In the genomic region with DNA sequence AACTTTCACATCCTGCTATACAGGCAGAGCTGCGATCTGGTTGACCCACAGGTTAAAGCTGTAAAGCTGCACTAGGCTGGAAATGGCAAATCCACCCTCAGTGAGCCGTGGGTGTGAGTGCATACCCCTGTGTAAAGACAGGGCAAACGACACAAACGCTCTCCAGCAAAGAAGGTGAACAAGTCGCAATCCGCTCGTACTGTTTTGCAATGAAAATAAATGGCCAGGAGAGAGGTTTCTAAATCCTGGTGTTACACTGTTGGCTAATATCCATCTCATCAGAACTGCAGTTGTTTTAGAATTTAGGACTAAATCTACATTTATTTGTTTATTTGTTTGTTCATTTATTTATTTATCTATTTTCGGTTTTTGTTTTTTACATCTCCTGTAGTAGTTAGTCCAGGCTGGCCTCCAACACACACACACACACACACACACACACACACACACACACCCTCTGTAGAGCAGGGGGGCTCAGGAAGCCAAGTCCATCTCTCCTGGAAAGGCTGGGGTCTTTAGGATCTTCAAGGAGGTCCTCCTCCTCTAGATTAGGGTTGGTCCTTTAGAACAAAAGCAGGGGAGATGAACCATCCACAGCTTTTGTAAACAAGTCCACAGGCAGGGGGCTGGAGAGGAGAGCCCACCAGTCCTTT, we compare ENCODE assay signal across 10 mouse cellular contexts. TPM values are rescaled to one million over a fixed set of nuclear protein-coding genes. Genes with fewer than 3 reads are reported as not detected.
A peak's percentile ranks its signal among the peaks of the same experiment; 100 is the strongest.
DNase-seq lines count a peak whose midpoint lies in the region; ATAC-seq and TF ChIP-seq lines count a peak whose summit lies in the region.
"Had no signal": no experiment of that assay in that cellular context is flagged by ENCODE, and none has a peak within 500 bp of the region (broad histone marks: within the 10 kb centered on the region; RNA-seq: fewer than 3 reads in every experiment).

No protein-coding gene starts in this region.

- TF ChIP-seq POLR2A in kidney, adult 2 months (IDR thresholded peaks at IDR 0.05; ENCODE audit: low read depth, low read length) = no peak

- no peaks in the 10 kb centered on the region for H3K27me3 ChIP-seq in kidney, embryonic 16.5 days (ENCODE audit: insufficient read depth, low read length)
- H3K27me3 ChIP-seq in kidney, adult 2 months (replicated peaks; ENCODE audit: control insufficient read depth, insufficient read depth, low read length) = no peaks in the 10 kb centered on the region
- peaks cover 32% of the 10 kb centered on the region for H3K27me3 ChIP-seq in embryonic facial prominence, embryonic 13.5 days
- H3K27me3 ChIP-seq in forebrain, postnatal 0 days (ENCODE audit: insufficient read depth, low read length) = no peaks in the 10 kb centered on the region
- H3K27me3 ChIP-seq in midbrain, embryonic 11.5 days (ENCODE audit: control insufficient read depth, insufficient read depth, low read length) = peaks cover 7% of the 10 kb centered on the region; the same call in 1 of the 2 replicates

- H3K9ac ChIP-seq in kidney, embryonic 16.5 days (replicated peaks; ENCODE audit: low read length) = no peak overlapping the region
- no peak overlapping the region for H3K9ac ChIP-seq in embryonic facial prominence, embryonic 13.5 days
- no peak overlapping the region for H3K9ac ChIP-seq in forebrain, postnatal 0 days
- H3K9ac ChIP-seq in midbrain, embryonic 11.5 days (ENCODE audit: low read length) = peak overlapping the region; percentile 12; the same call in 1 of the 2 replicates

- no peaks in the 10 kb centered on the region for H3K9me3 ChIP-seq in kidney, embryonic 16.5 days (ENCODE audit: low read length)
- no peaks in the 10 kb centered on the region for H3K9me3 ChIP-seq in embryonic facial prominence, embryonic 13.5 days
- H3K9me3 ChIP-seq in forebrain, postnatal 0 days (ENCODE audit: low read length) = no peaks in the 10 kb centered on the region
- no peaks in the 10 kb centered on the region for H3K9me3 ChIP-seq in midbrain, embryonic 11.5 days (ENCODE audit: control insufficient read depth, low read length)

- peak overlapping the region; percentile 44 for H3K4me2 ChIP-seq in kidney, embryonic 16.5 days (replicated peaks; ENCODE audit: low read depth, low read length)
- peak overlapping the region; percentile 60 for H3K4me2 ChIP-seq in embryonic facial prominence, embryonic 13.5 days
- H3K4me2 ChIP-seq in forebrain, postnatal 0 days (ENCODE audit: low read depth) = peak overlapping the region; percentile 45
- no peak overlapping the region for H3K4me2 ChIP-seq in midbrain, embryonic 11.5 days

- no peaks in the 10 kb centered on the region for H3K36me3 ChIP-seq in kidney, embryonic 16.5 days (ENCODE audit: insufficient read depth, low read length)
- H3K36me3 ChIP-seq in kidney, adult 2 months (ENCODE audit: control insufficient read depth, insufficient read depth, low read length) = no peaks in the 10 kb centered on the region
- H3K36me3 ChIP-seq in embryonic facial prominence, embryonic 13.5 days = no peaks in the 10 kb centered on the region
- H3K36me3 ChIP-seq in forebrain, postnatal 0 days (ENCODE audit: insufficient read depth) = no peaks in the 10 kb centered on the region
- H3K36me3 ChIP-seq in midbrain, embryonic 11.5 days (ENCODE audit: control insufficient read depth, insufficient read depth, low read length) = no peaks in the 10 kb centered on the region

- no peak overlapping the region for H3K4me3 ChIP-seq in kidney, embryonic 16.5 days (ENCODE audit: low read length)
- H3K4me3 ChIP-seq in kidney, adult 2 months (ENCODE audit: insufficient read depth, low read depth, low read length) = no peak overlapping the region
- no peak overlapping the region for H3K4me3 ChIP-seq in embryonic facial prominence, embryonic 13.5 days
- no peak overlapping the region for H3K4me3 ChIP-seq in forebrain, postnatal 0 days (ENCODE audit: low read depth, low read length)
- H3K4me3 ChIP-seq in midbrain, embryonic 11.5 days (ENCODE audit: low read depth, low read length) = no peak overlapping the region

- 28% methylated on average over 8 of the region's 8 CpGs for WGBS in kidney, embryonic 16.5 days
- 57% methylated on average over 8 of the region's 8 CpGs for WGBS in kidney, adult 2 months
- WGBS in embryonic facial prominence, embryonic 13.5 days = 47% methylated on average over 8 of the region's 8 CpGs
- WGBS in forebrain, postnatal 0 days = 47% methylated on average over 8 of the region's 8 CpGs
- WGBS in midbrain, embryonic 11.5 days = 36% methylated on average over 8 of the region's 8 CpGs

- H3K27ac ChIP-seq in kidney, embryonic 16.5 days (ENCODE audit: low read length) = no peak overlapping the region
- H3K27ac ChIP-seq in kidney, adult 2 months (ENCODE audit: insufficient read depth, low read depth, low read length) = no peak overlapping the region
- H3K27ac ChIP-seq in embryonic facial prominence, embryonic 13.5 days = no peak overlapping the region
- H3K27ac ChIP-seq in forebrain, postnatal 0 days (ENCODE audit: low read depth, low read length) = no peak overlapping the region
- H3K27ac ChIP-seq in midbrain, embryonic 11.5 days (ENCODE audit: low read depth, low read length) = no peak overlapping the region

- TF ChIP-seq CTCF in kidney, adult 2 months (conservative IDR thresholded peaks at IDR 0.05; ENCODE audit: insufficient read depth, insufficient read length, low read depth, low read length) = no peak
- no peak for TF ChIP-seq CTCF in forebrain, postnatal 0 days (IDR thresholded peaks at IDR 0.05; ENCODE audit: low read depth)

- peaks cover 21% of the 10 kb centered on the region for H3K4me1 ChIP-seq in kidney, embryonic 16.5 days (ENCODE audit: insufficient read depth, low read length)
- H3K4me1 ChIP-seq in kidney, adult 2 months (ENCODE audit: control insufficient read depth, insufficient read depth, low read length) = peaks cover 2% of the 10 kb centered on the region; the same call in 1 of the 2 replicates
- H3K4me1 ChIP-seq in embryonic facial prominence, embryonic 13.5 days = peaks cover 24% of the 10 kb centered on the region
- no peaks in the 10 kb centered on the region; the same call in 1 of the 2 replicates for H3K4me1 ChIP-seq in forebrain, postnatal 0 days (ENCODE audit: insufficient read depth)
- H3K4me1 ChIP-seq in midbrain, embryonic 11.5 days (ENCODE audit: control insufficient read depth, insufficient read depth, low read length) = peaks cover 6% of the 10 kb centered on the region; the same call in 1 of the 2 replicates

- DNase-seq in kidney, adult 2 months = no peak
- no peak for DNase-seq in forebrain, postnatal 0 days
- peak; percentile 85 for DNase-seq in midbrain, embryonic 11.5 days (ENCODE audit: low spot score, missing footprints)
- DNase-seq in spleen, adult 18-20 months = no peak
- DNase-seq in embryo, embryonic 10.5 days (ENCODE audit: low spot score) = no peak
- no peak for DNase-seq in layer of hippocampus, adult 11-12 months (ENCODE audit: low spot score)
- DNase-seq: gastrocnemius, postnatal 36 days; kidney, adult 8-10 months had no signal

- peak; percentile 52; the same call in 1 of the 2 replicates for ATAC-seq in kidney, embryonic 16.5 days (ENCODE audit: low FRiP score, low TSS enrichment)
- ATAC-seq in embryonic facial prominence, embryonic 13.5 days (ENCODE audit: insufficient number of reproducible peaks, insufficient read depth, low FRiP score, low TSS enrichment, low read depth) = no peak
- no peak for ATAC-seq in forebrain, postnatal 0 days
- 0 out of 2 replicates have a peak, but pooled peaks have one; percentile 26 for ATAC-seq in midbrain, embryonic 11.5 days (ENCODE audit: low FRiP score)

RNA-seq across cellular contexts. Expression of gene Trim2, which starts 28.9 kb away (rescaled TPM):
- polyA plus RNA-seq in kidney, embryonic 16.5 days (2015; fragmentation: Nextera tagmentation; extraction: Ambion mirVana) = 25.5 and 28.3 TPM in 2 replicates
- 44.5 and 49.2 TPM in 2 replicates for polyA plus RNA-seq in kidney, adult 2 months (2012; rRNA removed)
- 25.5 and 27.9 TPM in 2 replicates for polyA plus RNA-seq in embryonic facial prominence, embryonic 13.5 days (2015; fragmentation: Nextera tagmentation; extraction: Ambion mirVana)
- total RNA-seq in forebrain, postnatal 0 days (2014; rRNA removed) = 186 and 218 TPM in 2 replicates
- polyA plus RNA-seq in forebrain, postnatal 0 days (2015; fragmentation: Nextera tagmentation; extraction: Ambion mirVana) = 75.9 and 127 TPM in 2 replicates
- polyA plus RNA-seq in midbrain, embryonic 11.5 days (2014; fragmentation: Nextera tagmentation; extraction: Ambion mirVana) = 128 and 137 TPM in 2 replicates

Comparison
In these comparisons a context has a peak if more than half of its experiments do, and no peak if none do; other contexts are left out.
1. ATAC-seq: peak in kidney, embryonic 16.5 days (single experiment) and midbrain, embryonic 11.5 days (single experiment); none in embryonic facial prominence, embryonic 13.5 days (single experiment) and forebrain, postnatal 0 days (single experiment).